Mouse (Mus musculus) forebrain, embryonic 16.5 days (tissue): ENCODE results near the gene Plbd2. TPM values are rescaled to one million over a fixed set of nuclear protein-coding genes. Genes with fewer than 3 reads are reported as not detected.
A peak's percentile ranks its signal among the peaks of the same experiment; 100 is the strongest.

Source experiments
- ATAC-seq: fragments of 200-750 bp; cut with Nextera tagmentation; 2 replicates; pipeline ENCODE4 v1.8.0; 2017; ENCODE audit warnings: mild to moderate bottlenecking, moderate library complexity
- H3K27ac ChIP-seq: fragments of 300-500 bp; sonication (generic); 2 replicates; pipeline ENCODE4 v1.5.1; 2014; ENCODE audit warnings: low read length, control low read depth
- H3K27me3 ChIP-seq: fragments of 300-500 bp; sonication (generic); replicated peaks from 2 replicates; pipeline ENCODE4 v1.6.1; 2014; ENCODE audit warnings: low read length; ENCODE audit not compliant: control insufficient read depth, insufficient read depth
- H3K36me3 ChIP-seq: fragments of 300-500 bp; sonication (generic); 2 replicates; pipeline ENCODE4 v1.6.1; 2014; ENCODE audit not compliant: control insufficient read depth, insufficient read depth
- H3K4me1 ChIP-seq: fragments of 300-500 bp; sonication (generic); replicated peaks from 2 replicates; pipeline ENCODE4 v1.6.1; 2014; ENCODE audit warnings: low read length; ENCODE audit not compliant: control insufficient read depth, insufficient read depth
- H3K4me2 ChIP-seq: fragments of 300-500 bp; sonication (generic); 2 replicates; pipeline ENCODE4 v1.6.1; 2014; ENCODE audit warnings: mild to moderate bottlenecking, low read length, control low read depth
- H3K4me3 ChIP-seq: fragments of 300-500 bp; sonication (generic); replicated peaks from 2 replicates; pipeline ENCODE4 v1.5.1; 2014; ENCODE audit warnings: mild to moderate bottlenecking, low read length, control low read depth
- H3K9ac ChIP-seq: fragments of 300-500 bp; sonication (generic); replicated peaks from 2 replicates; pipeline ENCODE4 v1.6.1; 2014; ENCODE audit warnings: low read depth, low read length, control low read depth
- H3K9me3 ChIP-seq: fragments of 300-500 bp; sonication (generic); 2 replicates; pipeline ENCODE4 v1.6.1; 2016; ENCODE audit warnings: low read length; ENCODE audit not compliant: control insufficient read depth
- WGBS: fragments of 180-500 bp; shearing (Covaris S2); extraction: QIAGEN DNeasy Blood & Tissue Kit; methylation state at CpG from one replicate; pipeline ENCODE4 v1.1.7; 2014; 5-methylcytosine and 5-hydroxymethylcytosine counted together
- polyA plus RNA-seq: library from polyadenylated mRNA; unstranded; fragments of >200 nt; fragmentation: Nextera tagmentation; extraction: Ambion mirVana; gene quantifications from 2 replicates; pipeline ENCODE4 v1.2.1, GENCODE M21; 2015

Plbd2 gene
- polyA plus RNA-seq, 1 experiment from 2014 or later: 22.9 TPM

GRCm38 (mm10) chr5:120514031-120514677 lies 10.7 kb upstream of the Plbd2 start:
- no peak overlapping the region for H3K4me3 ChIP-seq
- H3K36me3 ChIP-seq: no peaks in the 10 kb centered on the region
- H3K9ac ChIP-seq: no peak overlapping the region
- no peak for ATAC-seq
- 88% methylated on average over 9 of the region's 9 CpGs for WGBS
- peaks cover 14% of the 10 kb centered on the region for H3K4me1 ChIP-seq
- H3K27ac ChIP-seq: no peak overlapping the region
- no peaks in the 10 kb centered on the region for H3K9me3 ChIP-seq
- H3K4me2 ChIP-seq: no peak overlapping the region
- H3K27me3 ChIP-seq: peaks cover 7% of the 10 kb centered on the region

- Histone ChIP-seq H3K27me3 (peaks cover 7% of the 10 kb centered on the region), H3K9ac (no peak overlapping the region), H3K36me3 (no peaks in the 10 kb centered on the region), H3K9me3 (no peaks in the 10 kb centered on the region), H3K4me2 (no peak overlapping the region), H3K4me1 (peaks cover 14% of the 10 kb centered on the region), H3K4me3 (no peak overlapping the region), H3K27ac (no peak overlapping the region)
- no peak for ATAC-seq
- WGBS: 49% methylated on average over 15 of the region's 15 CpGs
Measured at GRCm38 (mm10) chr5:120512911-120513555, 9.6 kb upstream of the Plbd2 start.

GRCm38 (mm10) chr5:120511643-120512220 lies 8.3 kb upstream of the Plbd2 start:
- Histone ChIP-seq H3K36me3 (no peaks in the 10 kb centered on the region), H3K4me3 (peak overlapping the region; percentile 47), H3K27me3 (peaks cover 7% of the 10 kb centered on the region), H3K9ac (no peak overlapping the region), H3K4me1 (peaks cover 14% of the 10 kb centered on the region), H3K9me3 (no peaks in the 10 kb centered on the region), H3K4me2 (peak overlapping the region; percentile 66), H3K27ac (no peak overlapping the region)
- ATAC-seq: no peak; the same call in 1 of the 2 replicates
- WGBS: 31% methylated on average over 14 of the region's 14 CpGs

- Histone ChIP-seq H3K27ac (no peak within 1 kb of the TSS), H3K9ac (peak within 1 kb of the TSS; percentile 41; the same call in 1 of the 2 replicates), H3K27me3 (peaks cover 7% of the 10 kb centered on the region), H3K36me3 (no peaks in the 10 kb centered on the region), H3K9me3 (no peaks in the 10 kb centered on the region), H3K4me3 (peak within 1 kb of the TSS; percentile 47), H3K4me1 (peaks cover 17% of the 10 kb centered on the region), H3K4me2 (peak within 1 kb of the TSS; percentile 66)
- peak; percentile 83 for ATAC-seq
- WGBS: 1% methylated on average over 36 of the region's 36 CpGs
Measured at GRCm38 (mm10) chr5:120510982-120511642, 7.7 kb upstream of the Plbd2 start, which contains the start of gene Slc8b1. TSS of gene Slc8b1 (plus strand) at chr5:120511168.

- Histone ChIP-seq H3K36me3 (no peaks in the 10 kb centered on the region), H3K27me3 (peaks cover 7% of the 10 kb centered on the region), H3K4me1 (peaks cover 20% of the 10 kb centered on the region), H3K9me3 (no peaks in the 10 kb centered on the region), H3K9ac (no peak overlapping the region), H3K4me3 (no peak overlapping the region), H3K4me2 (no peak overlapping the region), H3K27ac (no peak overlapping the region)
- ATAC-seq: no peak
- 56% methylated on average over 4 of the region's 4 CpGs for WGBS
Measured at GRCm38 (mm10) chr5:120507311-120507710, 3.9 kb upstream of the Plbd2 start.

- Histone ChIP-seq H3K36me3 (no peaks in the 10 kb centered on the region), H3K27ac (no peak overlapping the region), H3K4me2 (no peak overlapping the region), H3K4me3 (no peak overlapping the region), H3K27me3 (peaks cover 2% of the 10 kb centered on the region; the same call in 1 of the 2 replicates), H3K4me1 (peaks cover 28% of the 10 kb centered on the region), H3K9ac (no peak overlapping the region), H3K9me3 (no peaks in the 10 kb centered on the region)
- no peak for ATAC-seq
- WGBS: 47% methylated on average over 9 of the region's 9 CpGs
Measured at GRCm38 (mm10) chr5:120506490-120506889, 3.1 kb upstream of the Plbd2 start.

- Histone ChIP-seq H3K4me1 (peaks cover 23% of the 10 kb centered on the region), H3K9ac (no peak overlapping the region), H3K36me3 (no peaks in the 10 kb centered on the region), H3K4me3 (no peak overlapping the region), H3K27me3 (no peaks in the 10 kb centered on the region), H3K27ac (no peak overlapping the region), H3K4me2 (no peak overlapping the region), H3K9me3 (no peaks in the 10 kb centered on the region)
- ATAC-seq: no peak
- 70% methylated on average over 9 of the region's 9 CpGs for WGBS
Measured at GRCm38 (mm10) chr5:120505781-120506180, 2.4 kb upstream of the Plbd2 start.

GRCm38 (mm10) chr5:120505368-120505767 lies 1.9 kb upstream of the Plbd2 start:
- Histone ChIP-seq H3K4me3 (no peak overlapping the region), H3K4me1 (peaks cover 19% of the 10 kb centered on the region), H3K4me2 (no peak overlapping the region), H3K36me3 (no peaks in the 10 kb centered on the region), H3K9ac (no peak overlapping the region), H3K27me3 (no peaks in the 10 kb centered on the region), H3K27ac (no peak overlapping the region), H3K9me3 (no peaks in the 10 kb centered on the region)
- WGBS: 24% methylated on average over 16 of the region's 16 CpGs
- ATAC-seq: 0 out of 2 replicates have a peak, but pooled peaks have one; percentile 9

GRCm38 (mm10) chr5:120502675-120503143 lies 716 bp downstream of the Plbd2 start:
- ATAC-seq: no peak

More at GRCm38 (mm10) chr5:120502675-120503143, 716 bp downstream of the Plbd2 start:
- no peaks in the 10 kb centered on the region for H3K9me3 ChIP-seq
- peak overlapping the region; percentile 85 for H3K9ac ChIP-seq
- H3K36me3 ChIP-seq: no peaks in the 10 kb centered on the region
- 8% methylated on average over 12 of the region's 12 CpGs for WGBS
- peak overlapping the region; percentile 87 for H3K4me3 ChIP-seq
- no peak overlapping the region for H3K27ac ChIP-seq
- H3K4me1 ChIP-seq: peaks cover 19% of the 10 kb centered on the region
- no peaks in the 10 kb centered on the region for H3K27me3 ChIP-seq
- peak overlapping the region; percentile 93 for H3K4me2 ChIP-seq
